ENCODE assay signal across 23 mouse cellular contexts in genomic region chr6:14720772-14721414, GRCm38 (mm10). TPM values are rescaled to one million over a fixed set of nuclear protein-coding genes. Genes with fewer than 3 reads are reported as not detected.
A peak's percentile ranks its signal among the peaks of the same experiment; 100 is the strongest.
DNase-seq lines count a peak whose midpoint lies in the region; ATAC-seq lines count a peak whose summit lies in the region.
"Had no signal": no experiment of that assay in that cellular context is flagged by ENCODE, and none has a peak within 500 bp of the region (broad histone marks: within the 10 kb centered on the region; RNA-seq: fewer than 3 reads in every experiment).

No protein-coding gene starts in this region.

- 49% methylated on average over 4 of the region's 4 CpGs for WGBS in forebrain, embryonic 14.5 days
- WGBS in forebrain, embryonic 10.5 days: 85% methylated on average over 4 of the region's 4 CpGs
- WGBS in midbrain, embryonic 15.5 days: 70% methylated on average over 4 of the region's 4 CpGs
- 82% methylated on average over 4 of the region's 4 CpGs for WGBS in midbrain, embryonic 11.5 days

- H3K4me3 ChIP-seq in forebrain, embryonic 14.5 days (ENCODE audit: low read depth, low read length): no peak overlapping the region
- H3K4me3 ChIP-seq in forebrain, embryonic 10.5 days: no peak overlapping the region
- no peak overlapping the region for H3K4me3 ChIP-seq in midbrain, embryonic 15.5 days
- H3K4me3 ChIP-seq in midbrain, embryonic 11.5 days (ENCODE audit: low read depth, low read length): no peak overlapping the region
- H3K4me3 ChIP-seq: embryonic facial prominence, embryonic 13.5 days; heart, embryonic 10.5 days; hindbrain, embryonic 12.5 days had no signal

- H3K9ac ChIP-seq in forebrain, embryonic 14.5 days (ENCODE audit: low read length): no peak overlapping the region
- no peak overlapping the region for H3K9ac ChIP-seq in midbrain, embryonic 15.5 days
- H3K9ac ChIP-seq in midbrain, embryonic 11.5 days (ENCODE audit: low read length): no peak overlapping the region
- H3K9ac ChIP-seq: embryonic facial prominence, embryonic 13.5 days; hindbrain, embryonic 12.5 days had no signal

- no peak overlapping the region for H3K4me2 ChIP-seq in forebrain, embryonic 14.5 days (ENCODE audit: low read length)
- no peak overlapping the region for H3K4me2 ChIP-seq in midbrain, embryonic 15.5 days
- no peak overlapping the region for H3K4me2 ChIP-seq in midbrain, embryonic 11.5 days
- H3K4me2 ChIP-seq: embryonic facial prominence, embryonic 13.5 days; hindbrain, embryonic 12.5 days had no signal

- ATAC-seq in forebrain, embryonic 14.5 days: peak; percentile 63
- ATAC-seq in frontal cortex, adult (ENCODE audit: low TSS enrichment): peak; percentile 99
- peak; percentile 56; the same call in 1 of the 2 replicates for ATAC-seq in midbrain, embryonic 15.5 days (replicated peaks)
- ATAC-seq in midbrain, embryonic 11.5 days (ENCODE audit: low FRiP score): no peak
- ATAC-seq: CD4-positive, CD25-positive, alpha-beta regulatory T cell, adult 4 months; inflammation-experienced regulatory T-cells, adult 6 months had no signal

- peak overlapping the region; percentile 33; the same call in 1 of the 2 replicates for H3K27ac ChIP-seq in forebrain, embryonic 14.5 days (ENCODE audit: low read depth, low read length)
- H3K27ac ChIP-seq in forebrain, embryonic 10.5 days: no peak overlapping the region
- H3K27ac ChIP-seq in midbrain, embryonic 15.5 days: no peak overlapping the region
- H3K27ac ChIP-seq in midbrain, embryonic 11.5 days (ENCODE audit: low read depth, low read length): no peak overlapping the region
- H3K27ac ChIP-seq: embryonic facial prominence, embryonic 13.5 days; heart, embryonic 10.5 days; hindbrain, embryonic 12.5 days had no signal

- H3K36me3 ChIP-seq in forebrain, embryonic 14.5 days (ENCODE audit: control insufficient read depth, insufficient read depth, low read length): no peaks in the 10 kb centered on the region
- H3K36me3 ChIP-seq in forebrain, embryonic 10.5 days (replicated peaks): no peaks in the 10 kb centered on the region
- no peaks in the 10 kb centered on the region for H3K36me3 ChIP-seq in midbrain, embryonic 15.5 days (replicated peaks)
- no peaks in the 10 kb centered on the region for H3K36me3 ChIP-seq in midbrain, embryonic 11.5 days (ENCODE audit: control insufficient read depth, insufficient read depth, low read length)
- H3K36me3 ChIP-seq: embryonic facial prominence, embryonic 13.5 days; G1E; heart, embryonic 10.5 days; hindbrain, embryonic 12.5 days had no signal

- peak; percentile 2 for DNase-seq in forebrain, embryonic 14.5 days (ENCODE audit: low spot score)
- no peak for DNase-seq in forebrain, embryonic 10.5 days (ENCODE audit: extremely low spot score, low spot score)
- no peak for DNase-seq in frontal cortex, postnatal 25 days (ENCODE audit: low spot score in 2 of 2)
- no peak for DNase-seq in midbrain, embryonic 11.5 days (ENCODE audit: low spot score, missing footprints)
- DNase-seq in brain, adult 2 months (ENCODE audit: low read depth, low spot score): peak; percentile 65
- DNase-seq: adrenal gland, adult 8-10 months; B cell, adult 2 months; cerebellum, adult 11-12 months; cerebellum, adult 9-10 months; cerebellum, postnatal 36 days; gastrocnemius, postnatal 10 days; heart, adult 18-20 months; heart, postnatal 10 days; heart, postnatal 4 days had no signal

- peaks cover 6% of the 10 kb centered on the region; the same call in 1 of the 2 replicates for H3K4me1 ChIP-seq in forebrain, embryonic 14.5 days (ENCODE audit: control insufficient read depth, insufficient read depth, low read length)
- H3K4me1 ChIP-seq in forebrain, embryonic 10.5 days: no peaks in the 10 kb centered on the region
- H3K4me1 ChIP-seq in midbrain, embryonic 15.5 days: no peaks in the 10 kb centered on the region
- no peaks in the 10 kb centered on the region for H3K4me1 ChIP-seq in midbrain, embryonic 11.5 days (ENCODE audit: control insufficient read depth, insufficient read depth, low read length)
- H3K4me1 ChIP-seq: embryonic facial prominence, embryonic 13.5 days; heart, embryonic 10.5 days; hindbrain, embryonic 12.5 days had no signal

- no peaks in the 10 kb centered on the region for H3K27me3 ChIP-seq in forebrain, embryonic 14.5 days (replicated peaks; ENCODE audit: control insufficient read depth, insufficient read depth, low read length)
- no peaks in the 10 kb centered on the region for H3K27me3 ChIP-seq in forebrain, embryonic 10.5 days (ENCODE audit: poor library complexity, severe bottlenecking)
- H3K27me3 ChIP-seq in midbrain, embryonic 15.5 days (replicated peaks): no peaks in the 10 kb centered on the region
- H3K27me3 ChIP-seq in midbrain, embryonic 11.5 days (ENCODE audit: control insufficient read depth, insufficient read depth, low read length): no peaks in the 10 kb centered on the region
- H3K27me3 ChIP-seq: embryonic facial prominence, embryonic 13.5 days; hindbrain, embryonic 12.5 days had no signal

- no peaks in the 10 kb centered on the region for H3K9me3 ChIP-seq in forebrain, embryonic 14.5 days (replicated peaks; ENCODE audit: control insufficient read depth, low read length)
- no peaks in the 10 kb centered on the region for H3K9me3 ChIP-seq in forebrain, embryonic 10.5 days
- no peaks in the 10 kb centered on the region for H3K9me3 ChIP-seq in midbrain, embryonic 15.5 days
- no peaks in the 10 kb centered on the region for H3K9me3 ChIP-seq in midbrain, embryonic 11.5 days (ENCODE audit: control insufficient read depth, low read length)
- H3K9me3 ChIP-seq: embryonic facial prominence, embryonic 13.5 days; G1E; heart, embryonic 10.5 days; hindbrain, embryonic 12.5 days had no signal

RNA-seq across cellular contexts. Expression of gene Ppp1r3a, which starts 34.2 kb away (rescaled TPM):
- polyA plus RNA-seq in forebrain, embryonic 14.5 days (2014; fragmentation: Nextera tagmentation; extraction: Ambion mirVana): not detected in 2 replicates
- not detected in 2 replicates for polyA plus RNA-seq in forebrain, embryonic 10.5 days (2016; fragmentation: Nextera tagmentation; extraction: Ambion mirVana)
- polyA plus RNA-seq in midbrain, embryonic 15.5 days (2015; fragmentation: Nextera tagmentation; extraction: Ambion mirVana): 0.04 TPM in 1 of 2 replicates, not detected in the other
- not detected in 2 replicates for polyA plus RNA-seq in midbrain, embryonic 11.5 days (2014; fragmentation: Nextera tagmentation; extraction: Ambion mirVana)
- polyA plus RNA-seq: CD4-positive, CD25-positive, alpha-beta regulatory T cell, adult 4 months; embryonic facial prominence, embryonic 13.5 days; G1E; hindbrain, embryonic 12.5 days; hindbrain, embryonic 16.5 days; inflammation-experienced regulatory T-cells, adult 6 months had no signal

Comparison
In these comparisons a context has a peak if more than half of its experiments do, and no peak if none do; other contexts are left out.
1. DNase-seq: peak in forebrain, embryonic 14.5 days (single experiment) and brain, adult 2 months (single experiment); none in forebrain, embryonic 10.5 days (single experiment), frontal cortex, postnatal 25 days (0 of 2) and midbrain, embryonic 11.5 days (single experiment).